Mouse (Mus musculus): ENCODE data around the gene Psmd14. TPM values are rescaled to one million over a fixed set of nuclear protein-coding genes. Genes with fewer than 3 reads are reported as not detected.

Gene Psmd14
- polyA plus RNA-seq, 1 experiment, result 0.59 TPM

GRCm38 (mm10) chr2:61798048-61798447 is 86.6 kb downstream of the Psmd14 start:
- H3K9me3 ChIP-seq (ENCODE audit: control insufficient read depth, low read length), result no peaks in the 10 kb centered on the region; the same call in 1 of the 2 replicates
- H3K4me1 ChIP-seq (ENCODE audit: control insufficient read depth), result no peaks in the 10 kb centered on the region; the same call in 1 of the 2 replicates
- peaks cover 17% of the 10 kb centered on the region for H3K27me3 ChIP-seq (ENCODE audit: control insufficient read depth)
- H3K4me3 ChIP-seq (replicated peaks), result no peak overlapping the region
- H3K36me3 ChIP-seq (ENCODE audit: control insufficient read depth), result peaks cover 24% of the 10 kb centered on the region
- TF ChIP-seq GATA1 (IDR thresholded peaks at IDR 0.05; ENCODE audit: low read length), result no peak
- no peak for TF ChIP-seq TAL1 (IDR thresholded peaks at IDR 0.05; ENCODE audit: low read length)

- Histone ChIP-seq H3K4me3 (replicated peaks) (no peak within 1 kb of the TSS), H3K9me3 (ENCODE audit: control insufficient read depth, low read length) (peaks cover 16% of the 10 kb centered on the region), H3K36me3 (ENCODE audit: control insufficient read depth) (peaks cover 15% of the 10 kb centered on the region), H3K4me1 (ENCODE audit: control insufficient read depth) (no peaks in the 10 kb centered on the region; the same call in 1 of the 2 replicates), H3K27me3 (ENCODE audit: control insufficient read depth) (peaks cover 65% of the 10 kb centered on the region)
- TF ChIP-seq TAL1 (IDR thresholded peaks at IDR 0.05; ENCODE audit: low read length) (no peak), GATA1 (IDR thresholded peaks at IDR 0.05; ENCODE audit: low read length) (no peak)
These were observed 91.3 kb downstream of the Psmd14 start, which contains the start of gene Tbr1 for GRCm38 (mm10) chr2:61802656-61803251. Gene Tbr1 (plus strand): TSS chr2:61802930.

- TF ChIP-seq TAL1 (IDR thresholded peaks at IDR 0.05; ENCODE audit: low read length) (no peak), GATA1 (IDR thresholded peaks at IDR 0.05; ENCODE audit: low read length) (no peak)
- peaks cover 74% of the 10 kb centered on the region for H3K27me3 ChIP-seq (ENCODE audit: control insufficient read depth)
- H3K4me3 ChIP-seq (replicated peaks), result no peak overlapping the region
- H3K9me3 ChIP-seq (ENCODE audit: control insufficient read depth, low read length), result peaks cover 16% of the 10 kb centered on the region
- no peaks in the 10 kb centered on the region; the same call in 1 of the 2 replicates for H3K4me1 ChIP-seq (ENCODE audit: control insufficient read depth)
- H3K36me3 ChIP-seq (ENCODE audit: control insufficient read depth), result peaks cover 11% of the 10 kb centered on the region
These were observed 92.2 kb downstream of the Psmd14 start for GRCm38 (mm10) chr2:61803443-61804367.

- Histone ChIP-seq H3K4me3 (replicated peaks) (no peak overlapping the region), H3K36me3 (ENCODE audit: control insufficient read depth) (peaks cover 9% of the 10 kb centered on the region), H3K9me3 (ENCODE audit: control insufficient read depth, low read length) (peaks cover 16% of the 10 kb centered on the region), H3K4me1 (ENCODE audit: control insufficient read depth) (no peaks in the 10 kb centered on the region; the same call in 1 of the 2 replicates), H3K27me3 (ENCODE audit: control insufficient read depth) (peaks cover 81% of the 10 kb centered on the region)
- TF ChIP-seq TAL1 (IDR thresholded peaks at IDR 0.05; ENCODE audit: low read length), result no peak
- TF ChIP-seq GATA1 (IDR thresholded peaks at IDR 0.05; ENCODE audit: low read length), result no peak
These were observed 92.9 kb downstream of the Psmd14 start for GRCm38 (mm10) chr2:61804382-61804840.

DNA sequence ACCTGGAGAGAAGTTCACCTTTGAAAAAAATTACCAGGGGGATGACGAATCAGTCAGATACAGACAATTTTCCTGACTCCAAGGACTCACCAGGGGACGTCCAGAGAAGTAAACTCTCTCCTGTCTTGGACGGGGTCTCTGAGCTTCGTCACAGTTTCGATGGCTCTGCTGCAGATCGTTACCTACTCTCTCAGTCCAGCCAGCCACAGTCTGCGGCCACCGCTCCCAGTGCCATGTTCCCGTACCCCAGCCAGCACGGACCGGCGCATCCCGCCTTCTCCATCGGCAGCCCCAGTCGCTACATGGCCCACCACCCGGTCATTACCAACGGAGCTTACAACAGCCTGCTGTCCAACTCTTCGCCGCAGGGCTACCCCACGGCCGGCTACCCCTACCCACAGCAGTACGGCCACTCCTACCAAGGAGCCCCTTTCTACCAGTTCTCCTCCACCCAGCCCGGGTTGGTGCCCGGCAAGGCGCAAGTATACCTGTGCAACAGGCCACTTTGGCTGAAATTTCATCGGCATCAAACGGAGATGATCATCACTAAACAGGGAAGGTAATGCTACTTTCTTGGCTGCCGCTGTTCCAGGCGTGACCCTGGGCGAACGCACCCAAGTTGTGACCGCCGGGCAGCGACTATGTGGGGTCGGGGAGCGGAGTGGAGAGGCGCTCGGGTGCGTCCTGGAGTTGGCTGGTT is 93.5 kb downstream of the Psmd14 start:
- Histone ChIP-seq H3K4me3 (replicated peaks) (no peak overlapping the region), H3K4me1 (ENCODE audit: control insufficient read depth) (no peaks in the 10 kb centered on the region; the same call in 1 of the 2 replicates), H3K9me3 (ENCODE audit: control insufficient read depth, low read length) (peaks cover 16% of the 10 kb centered on the region), H3K27me3 (ENCODE audit: control insufficient read depth) (peaks cover 87% of the 10 kb centered on the region), H3K36me3 (ENCODE audit: control insufficient read depth) (peaks cover 7% of the 10 kb centered on the region)
- TF ChIP-seq GATA1 (IDR thresholded peaks at IDR 0.05; ENCODE audit: low read length), result no peak
- no peak for TF ChIP-seq TAL1 (IDR thresholded peaks at IDR 0.05; ENCODE audit: low read length)

GRCm38 (mm10) chr2:61805541-61806345 is 94.2 kb downstream of the Psmd14 start:
- H3K4me3 ChIP-seq (replicated peaks), result no peak overlapping the region

GRCm38 (mm10) chr2:61806346-61806825 is 94.9 kb downstream of the Psmd14 start:
- Histone ChIP-seq H3K36me3 (ENCODE audit: control insufficient read depth) (no peaks in the 10 kb centered on the region), H3K4me3 (replicated peaks) (no peak overlapping the region), H3K4me1 (ENCODE audit: control insufficient read depth) (peaks cover 2% of the 10 kb centered on the region; the same call in 1 of the 2 replicates), H3K9me3 (ENCODE audit: control insufficient read depth, low read length) (peaks cover 19% of the 10 kb centered on the region), H3K27me3 (ENCODE audit: control insufficient read depth) (peaks cover 99% of the 10 kb centered on the region)
- TF ChIP-seq TAL1 (IDR thresholded peaks at IDR 0.05; ENCODE audit: low read length) (no peak), GATA1 (IDR thresholded peaks at IDR 0.05; ENCODE audit: low read length) (no peak)

More at GRCm38 (mm10) chr2:61805541-61806345, 94.2 kb downstream of the Psmd14 start:
- no peak for TF ChIP-seq TAL1 (IDR thresholded peaks at IDR 0.05; ENCODE audit: low read length)
- TF ChIP-seq GATA1 (IDR thresholded peaks at IDR 0.05; ENCODE audit: low read length), result no peak
- peaks cover 4% of the 10 kb centered on the region for H3K36me3 ChIP-seq (ENCODE audit: control insufficient read depth)
- peaks cover 16% of the 10 kb centered on the region for H3K9me3 ChIP-seq (ENCODE audit: control insufficient read depth, low read length)
- peaks cover 94% of the 10 kb centered on the region for H3K27me3 ChIP-seq (ENCODE audit: control insufficient read depth)
- H3K4me1 ChIP-seq (ENCODE audit: control insufficient read depth), result no peaks in the 10 kb centered on the region; the same call in 1 of the 2 replicates

DNA sequence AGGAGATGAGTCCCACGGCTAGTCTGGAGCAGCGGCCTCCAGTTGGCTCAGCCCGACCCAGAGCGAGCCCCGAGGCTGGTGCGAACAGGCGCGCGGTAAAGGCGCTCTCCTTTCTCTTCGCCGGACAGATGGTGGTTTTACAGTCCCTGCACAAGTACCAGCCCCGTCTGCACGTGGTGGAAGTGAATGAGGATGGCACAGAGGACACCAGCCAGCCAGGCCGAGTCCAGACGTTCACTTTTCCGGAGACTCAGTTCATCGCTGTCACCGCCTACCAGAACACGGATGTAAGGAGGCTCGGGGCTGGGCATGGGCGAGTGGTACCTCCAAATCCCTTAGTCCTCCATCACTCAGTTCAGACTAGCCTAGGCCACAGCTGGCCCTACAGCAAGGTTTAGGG is 95.7 kb downstream of the Psmd14 start:
- H3K27me3 ChIP-seq (ENCODE audit: control insufficient read depth), result peaks cover 100% of the 10 kb centered on the region
- TF ChIP-seq GATA1 (IDR thresholded peaks at IDR 0.05; ENCODE audit: low read length) (no peak), TAL1 (IDR thresholded peaks at IDR 0.05; ENCODE audit: low read length) (no peak)
- peaks cover 9% of the 10 kb centered on the region for H3K4me1 ChIP-seq (ENCODE audit: control insufficient read depth)
- no peaks in the 10 kb centered on the region for H3K36me3 ChIP-seq (ENCODE audit: control insufficient read depth)
- H3K4me3 ChIP-seq (replicated peaks), result no peak overlapping the region
- peaks cover 26% of the 10 kb centered on the region for H3K9me3 ChIP-seq (ENCODE audit: control insufficient read depth, low read length)

Measured in erythroblast, embryonic 14.5 days (primary cell).